Mouse (Mus musculus) layer of hippocampus, adult 9-10 months (tissue): ENCODE results near the gene Sfswap.

Experiments used
- DNase-seq: peaks from one replicate; pipeline ENCODE4 v3.0.0; 2022; ENCODE audit warnings: low spot score

Sfswap gene

DNA sequence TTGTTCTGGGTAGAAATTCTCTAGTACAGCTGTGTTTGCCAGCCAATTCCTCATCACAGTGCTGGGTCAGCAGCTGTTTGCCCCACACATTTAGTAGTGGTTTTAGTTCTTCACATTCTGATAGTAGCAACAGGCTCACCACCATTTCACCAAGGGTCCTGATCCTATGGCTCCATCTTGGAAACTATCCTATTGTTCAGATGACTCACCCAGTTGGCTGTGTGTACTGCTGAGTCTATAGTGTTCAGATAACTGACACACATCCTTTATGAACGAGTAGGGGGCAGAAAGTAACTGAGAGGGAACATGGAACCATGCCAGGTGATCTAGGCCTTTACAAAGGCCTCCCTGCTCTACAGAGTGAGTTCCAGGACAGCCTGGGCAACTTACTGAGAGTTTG is 28.6 kb downstream of the Sfswap start:
- DNase-seq, result no peak

DNA sequence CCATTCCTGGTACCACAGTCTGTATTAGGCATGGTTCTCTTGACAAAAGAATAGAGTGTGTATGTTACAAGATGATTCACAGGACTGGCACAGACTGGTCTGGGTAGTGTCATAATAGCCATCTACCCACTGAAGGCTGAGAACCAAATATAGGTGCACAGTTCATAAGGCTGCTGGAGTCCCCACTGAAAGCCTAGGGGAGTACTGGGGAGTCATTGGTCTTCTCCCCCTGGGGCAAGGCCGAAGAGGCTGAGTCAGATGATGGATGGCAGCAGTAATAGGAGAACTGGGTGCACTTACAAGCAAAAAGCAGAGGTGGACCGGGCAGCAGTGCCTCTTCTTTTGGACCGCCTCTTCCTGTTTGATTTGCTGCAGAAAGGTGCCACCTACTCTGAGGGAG is 32.7 kb downstream of the Sfswap start:
- DNase-seq, result no peak

DNA sequence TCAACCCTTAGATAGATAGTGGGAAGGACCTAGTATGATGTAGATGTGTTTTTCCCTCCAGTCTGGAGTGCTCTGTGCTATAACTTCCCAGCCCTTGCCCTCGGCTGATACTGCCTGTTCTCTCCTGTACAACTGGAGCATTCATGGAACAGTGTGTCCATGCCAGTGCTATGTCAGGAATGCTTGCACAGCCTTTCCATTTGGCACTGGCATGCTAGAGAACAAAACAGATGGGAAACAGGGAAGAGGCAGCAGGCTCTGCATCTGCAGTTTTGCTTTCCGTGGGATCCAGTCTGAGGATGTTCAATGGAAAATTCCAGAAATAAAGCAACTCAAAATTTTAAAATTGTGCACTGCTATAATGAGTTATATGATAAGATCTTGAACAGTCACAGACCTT is 33.5 kb downstream of the Sfswap start:
- peak; percentile 80 for DNase-seq

DNA sequence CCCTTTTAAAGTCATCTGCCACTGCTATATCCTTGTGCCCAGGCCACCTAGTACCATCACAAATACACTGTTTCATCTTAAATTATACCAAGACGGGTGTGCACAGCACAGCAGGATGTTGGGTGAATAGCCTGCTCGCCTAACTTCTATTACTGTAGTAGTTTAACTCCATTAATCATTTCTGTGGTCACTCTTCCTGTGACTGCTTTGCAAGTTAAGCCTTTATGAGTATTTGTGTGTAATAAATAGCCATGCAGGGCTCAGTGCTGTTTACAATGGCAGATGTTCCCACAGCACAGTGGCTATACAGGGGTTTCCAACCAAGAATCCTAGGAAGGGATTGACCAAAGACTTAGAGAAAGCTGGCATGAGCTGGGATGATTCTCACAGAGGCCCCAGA is 34.0 kb downstream of the Sfswap start:
- no peak for DNase-seq

DNA sequence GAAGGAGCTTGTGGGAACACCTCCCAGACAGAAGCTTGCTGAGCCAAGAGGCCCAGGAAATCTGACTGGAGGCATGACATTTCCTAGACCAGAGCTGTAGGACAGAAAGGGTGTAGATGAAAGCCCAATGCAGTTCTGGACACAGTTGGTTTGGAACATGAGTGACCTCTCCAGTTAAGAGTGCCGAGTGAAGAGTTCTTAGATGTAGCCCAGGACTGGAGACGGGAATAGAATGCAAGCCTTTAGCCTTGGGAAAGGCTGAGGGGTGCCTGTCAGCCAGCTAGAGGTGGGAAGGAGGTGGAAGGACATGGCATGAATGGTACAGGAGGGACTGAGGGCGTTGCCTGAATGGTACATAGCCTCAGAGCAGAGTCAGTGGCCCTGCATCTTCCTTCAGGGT is 34.4 kb downstream of the Sfswap start:
- DNase-seq, result no peak

DNA sequence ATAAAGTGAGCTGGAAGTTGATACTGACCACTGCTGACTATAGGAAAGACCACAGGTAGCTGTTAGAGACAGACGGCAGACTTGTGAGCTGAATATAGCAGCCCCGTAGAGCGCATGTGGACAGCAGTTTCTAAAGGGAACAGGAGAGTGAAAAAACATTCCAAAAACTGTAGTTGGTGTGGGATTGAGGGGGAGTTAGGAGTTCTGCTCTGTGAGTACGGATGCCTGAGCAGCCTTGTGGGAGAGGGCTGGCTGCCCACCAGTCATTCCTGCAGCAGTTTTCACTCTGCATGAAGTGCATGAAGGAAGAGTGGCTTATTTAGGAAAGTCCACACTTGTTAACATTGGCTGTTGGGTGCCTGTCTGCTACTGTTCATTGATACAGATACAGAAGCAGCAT is 37.8 kb downstream of the Sfswap start:
- DNase-seq, result no peak

DNA sequence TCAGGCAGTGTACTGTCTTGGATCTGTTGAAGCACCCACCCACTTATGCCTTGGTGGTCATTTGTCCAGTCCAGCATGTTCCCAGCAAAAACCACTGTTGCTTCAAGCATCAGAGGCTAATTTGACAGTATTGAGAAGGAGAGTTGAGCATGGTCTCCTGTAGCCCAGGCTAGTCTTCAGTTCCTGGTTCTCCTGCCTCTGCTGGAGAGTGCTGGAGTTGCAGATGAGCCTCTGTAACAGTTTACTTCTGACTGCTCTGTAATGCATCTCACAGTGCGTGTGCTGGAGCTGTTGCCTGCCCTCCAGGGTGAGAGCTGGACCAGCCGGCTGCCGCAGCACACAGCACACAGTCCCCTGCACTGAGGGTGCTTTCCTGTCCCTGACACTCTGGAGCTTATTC is 41.2 kb downstream of the Sfswap start:
- no peak for DNase-seq

DNA sequence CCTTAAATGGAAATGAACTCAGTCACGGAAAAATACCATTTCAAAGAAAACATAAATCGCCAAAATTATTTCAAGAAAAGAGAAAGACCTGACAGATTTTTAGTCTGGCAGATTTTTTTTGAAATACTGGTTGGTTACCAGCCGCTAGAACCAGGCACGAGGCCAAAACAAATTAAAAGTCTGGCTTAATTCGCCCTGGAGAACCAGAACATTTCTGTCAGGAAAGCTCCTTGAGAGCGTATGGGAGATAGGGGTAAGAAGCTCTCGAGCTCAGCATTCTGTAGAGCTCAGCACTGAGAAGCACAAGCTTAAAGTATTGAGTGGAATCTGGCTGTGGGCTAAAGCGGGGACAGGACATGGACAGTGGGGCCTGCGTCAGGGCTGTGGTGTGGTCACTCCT is 44.8 kb downstream of the Sfswap start:
- no peak for DNase-seq

DNA sequence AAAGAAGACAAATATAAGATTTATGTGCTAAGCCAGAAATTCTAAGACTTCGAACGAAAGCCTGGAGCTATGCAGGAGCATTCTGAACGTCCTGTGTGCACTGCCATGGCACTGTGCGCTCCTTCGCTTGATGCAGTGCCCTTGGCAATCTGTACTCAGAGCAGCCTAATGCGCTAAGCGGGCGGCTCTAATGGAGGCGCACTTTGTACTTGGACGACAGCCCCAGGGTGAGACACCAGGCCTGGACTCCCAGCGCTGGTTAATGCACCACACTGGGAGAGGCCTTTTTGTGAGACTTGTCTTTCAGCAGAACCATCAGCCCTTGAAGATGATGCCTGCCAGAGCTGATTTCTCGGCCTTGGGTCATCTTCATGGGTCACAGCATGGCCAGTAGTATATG is 48.7 kb downstream of the Sfswap start:
- no peak for DNase-seq

DNA sequence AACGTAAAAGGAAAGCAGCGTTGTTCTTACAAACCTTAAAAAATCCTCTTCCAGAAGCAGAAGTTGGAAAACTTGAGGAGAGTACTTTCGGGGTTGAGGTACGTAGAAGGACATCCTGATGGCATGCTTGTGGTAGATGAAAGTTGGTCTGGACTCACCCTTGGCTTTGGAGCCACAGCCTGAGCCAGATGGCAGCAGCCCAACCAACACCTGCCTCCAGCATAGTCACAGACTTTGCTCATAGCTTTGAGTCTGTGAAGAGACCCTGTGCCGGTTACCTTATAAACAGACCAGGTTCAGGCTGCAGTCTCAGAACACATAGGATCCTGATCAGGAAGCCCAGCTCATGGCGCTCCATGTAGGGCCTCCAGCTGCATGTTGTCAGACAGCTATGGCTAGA is 49.8 kb downstream of the Sfswap start:
- DNase-seq, result no peak

DNA sequence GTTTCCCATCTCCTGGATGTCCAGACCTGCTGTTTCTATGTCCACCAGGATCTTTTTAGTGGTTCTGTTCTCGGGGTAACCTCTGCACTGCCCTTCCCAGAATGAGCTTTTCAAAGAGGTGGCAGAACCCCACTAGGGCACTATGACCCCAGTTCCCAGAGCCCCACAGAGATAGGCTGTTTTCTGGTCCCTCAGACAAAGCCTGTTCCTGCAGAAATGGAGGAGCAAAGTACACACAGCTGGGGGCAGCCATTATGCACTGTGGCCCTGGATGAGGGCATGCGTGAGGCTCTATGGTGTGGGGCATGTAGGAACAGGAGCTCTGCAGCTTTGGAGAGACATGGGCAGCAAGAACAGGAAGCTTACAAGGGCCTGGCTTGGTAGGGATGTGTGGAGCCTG is 51.0 kb downstream of the Sfswap start:
- no peak for DNase-seq

DNA sequence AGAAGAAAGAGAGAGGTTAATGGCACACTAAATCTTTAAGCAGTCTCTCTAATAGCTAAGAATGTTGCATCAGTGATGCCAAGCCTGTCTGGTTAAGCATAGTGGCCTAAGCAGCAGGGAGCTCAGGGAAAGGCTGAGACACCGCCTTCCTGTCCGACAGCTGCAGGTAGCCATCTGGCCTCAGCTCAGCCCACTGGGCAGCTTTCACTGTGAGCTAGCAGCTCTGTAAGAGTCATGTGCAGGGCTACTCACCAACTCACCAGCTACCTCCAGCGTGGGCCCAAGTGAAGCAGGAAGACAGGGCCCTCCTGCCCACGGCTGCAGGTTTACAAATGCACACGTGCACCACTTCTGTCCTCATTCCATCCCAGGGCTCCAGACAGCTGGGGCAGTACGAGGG is 52.6 kb downstream of the Sfswap start:
- DNase-seq, result no peak

DNA sequence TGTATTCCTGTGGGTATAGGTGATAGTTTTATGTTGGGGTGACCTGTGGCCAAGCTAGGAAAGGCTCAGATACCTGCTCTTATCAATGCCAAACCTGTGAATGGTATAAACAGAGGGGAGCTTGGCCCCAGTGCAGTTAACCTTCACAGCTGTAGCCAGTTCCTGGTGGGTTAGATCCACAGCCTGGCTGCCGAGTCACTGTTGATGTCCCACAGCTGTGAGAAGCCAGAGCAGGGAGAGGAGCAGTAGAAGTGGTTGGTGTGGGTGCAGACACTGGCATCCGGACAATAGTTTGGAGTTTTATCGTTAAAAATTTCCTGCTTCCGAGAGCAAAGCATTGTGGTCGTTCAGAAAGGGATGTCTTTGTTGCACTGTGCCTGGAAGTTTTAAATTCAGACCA is 57.6 kb downstream of the Sfswap start:
- no peak for DNase-seq

DNA sequence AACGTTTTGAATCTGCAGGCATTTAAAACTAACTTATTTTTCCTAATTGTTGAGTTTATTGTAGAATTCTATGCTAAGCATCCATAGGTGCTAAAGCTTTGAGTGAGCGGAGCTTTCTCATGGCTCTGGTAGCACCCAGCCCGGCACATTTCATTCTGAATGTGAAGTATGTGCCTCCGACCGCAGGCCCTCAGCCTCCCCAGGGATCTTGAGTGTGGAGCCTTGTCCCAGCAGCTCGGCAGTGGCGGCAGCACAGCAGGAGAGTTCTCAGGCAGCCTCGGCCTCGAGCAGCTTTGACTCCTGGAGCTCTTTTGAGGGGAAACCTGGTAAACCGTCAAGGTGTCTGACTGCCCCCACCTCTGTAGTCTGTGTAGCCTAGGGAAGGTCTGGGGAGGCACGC is 58.3 kb downstream of the Sfswap start:
- DNase-seq, result no peak

DNA sequence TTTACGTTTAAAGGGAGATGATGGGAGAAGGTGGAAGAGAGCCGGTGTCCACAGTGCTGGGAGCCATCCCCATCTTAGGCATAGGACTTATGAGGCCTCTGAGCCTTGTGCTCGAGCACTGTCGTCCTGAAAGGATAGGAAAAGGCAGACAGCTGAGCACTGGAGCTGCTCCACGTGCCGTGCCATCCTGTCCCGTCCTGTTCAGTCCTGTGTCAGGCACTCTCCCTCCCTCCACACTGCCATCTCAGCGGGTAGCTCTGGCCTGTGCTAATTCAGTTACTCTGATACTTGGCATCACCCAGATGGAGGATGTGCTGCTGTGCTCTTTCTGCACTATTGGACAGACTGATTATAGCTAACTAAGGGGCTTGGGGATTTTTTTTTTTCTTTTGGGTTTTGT is 61.3 kb downstream of the Sfswap start:
- no peak for DNase-seq

DNA sequence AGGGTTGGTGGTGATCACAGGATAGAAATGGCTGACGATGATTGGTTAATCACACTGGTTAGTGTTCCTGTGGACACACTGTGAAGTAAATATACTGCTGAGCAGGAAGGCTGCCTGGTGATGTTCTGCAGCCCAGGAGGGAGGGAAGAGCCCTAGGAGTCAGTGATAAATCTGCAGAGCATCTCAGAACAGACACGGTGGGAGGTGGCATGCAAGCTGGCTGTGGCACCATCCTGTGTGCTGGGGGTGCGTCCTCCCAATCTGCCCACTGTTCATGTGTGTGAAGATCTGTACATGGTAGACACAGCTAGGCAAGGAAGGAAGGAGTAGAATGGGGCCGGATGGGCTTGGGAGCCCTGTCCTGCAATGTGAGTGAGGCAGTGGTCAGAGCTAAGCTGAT is 67.6 kb downstream of the Sfswap start:
- no peak for DNase-seq

DNA sequence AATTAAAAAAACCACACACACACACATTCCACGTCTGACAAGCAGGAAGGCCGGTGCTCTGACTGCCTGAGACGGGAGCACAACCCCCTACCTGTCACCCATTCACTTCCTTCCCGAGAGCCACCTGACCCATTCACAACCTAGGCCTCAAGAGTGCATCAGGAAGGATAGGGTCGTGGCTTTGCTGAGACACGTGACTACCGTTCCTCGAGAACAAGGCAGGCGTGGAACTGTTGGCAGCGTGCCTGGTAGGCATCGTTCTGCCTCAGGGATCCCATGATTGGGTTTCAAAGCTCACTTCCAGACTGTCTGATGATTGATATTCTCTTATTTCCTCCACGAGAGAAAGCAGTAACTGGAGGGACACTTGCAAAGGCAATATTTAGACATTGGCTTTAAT is 77.2 kb downstream of the Sfswap start:
- DNase-seq, result no peak

DNA sequence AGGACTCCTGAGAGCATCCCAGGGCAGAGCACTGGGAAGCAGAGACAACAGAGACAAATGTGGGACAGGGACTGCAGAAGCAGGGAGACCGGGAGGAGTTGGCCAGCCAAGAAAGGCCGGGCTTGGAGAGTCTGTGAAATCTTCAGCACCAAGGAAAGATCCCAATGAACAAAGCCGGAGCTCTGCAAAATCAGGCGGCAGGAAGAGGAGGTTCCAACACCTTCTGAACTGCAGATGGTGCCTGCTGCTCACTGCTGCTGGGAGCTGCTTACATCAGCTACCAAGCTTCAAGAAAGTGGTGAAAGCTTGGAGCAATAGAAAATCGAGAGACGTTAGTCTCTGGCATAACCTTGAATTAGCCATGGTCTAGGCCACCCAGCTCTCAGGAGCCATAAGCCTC is 79.0 kb downstream of the Sfswap start:
- DNase-seq, result no peak

DNA sequence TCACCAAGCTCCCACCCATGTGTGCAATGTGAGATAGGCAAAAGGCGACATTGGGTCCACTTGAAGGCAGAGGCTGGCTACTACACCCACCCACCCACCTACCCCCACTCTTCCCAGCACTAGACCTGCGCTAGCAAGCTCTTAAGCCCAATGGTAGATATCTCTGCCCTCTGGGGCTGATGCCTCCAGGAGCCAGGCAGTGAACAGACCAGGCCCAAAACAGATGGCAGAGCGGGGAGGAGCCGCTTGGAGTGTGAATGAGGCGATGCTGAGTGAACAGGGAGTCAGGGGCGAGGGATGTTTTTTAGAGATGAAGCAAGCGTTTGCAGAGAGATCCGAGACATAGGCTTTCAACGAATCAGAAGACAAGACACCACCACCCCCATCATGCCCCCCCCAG is 79.6 kb downstream of the Sfswap start:
- no peak for DNase-seq

DNA sequence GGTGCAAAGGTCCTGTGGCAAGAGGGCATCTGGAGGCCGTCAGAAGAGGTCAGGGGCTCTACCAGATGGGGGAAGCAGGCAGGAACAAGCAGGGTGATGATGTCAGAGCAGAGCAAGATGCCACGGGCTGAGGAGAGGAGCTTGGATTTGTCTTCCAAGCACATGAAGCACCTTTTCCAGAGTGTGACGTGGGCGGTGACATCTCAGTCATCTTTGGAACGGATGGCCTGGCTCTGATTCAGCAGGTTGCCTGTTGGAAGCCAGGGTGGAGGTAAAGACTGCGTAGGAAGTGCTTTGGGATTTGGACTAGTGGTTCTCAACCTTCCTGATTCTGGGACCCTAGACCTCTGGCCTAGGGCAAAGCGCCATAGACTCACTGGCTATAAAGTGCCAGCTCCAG is 80.0 kb downstream of the Sfswap start:
- no peak for DNase-seq

DNA sequence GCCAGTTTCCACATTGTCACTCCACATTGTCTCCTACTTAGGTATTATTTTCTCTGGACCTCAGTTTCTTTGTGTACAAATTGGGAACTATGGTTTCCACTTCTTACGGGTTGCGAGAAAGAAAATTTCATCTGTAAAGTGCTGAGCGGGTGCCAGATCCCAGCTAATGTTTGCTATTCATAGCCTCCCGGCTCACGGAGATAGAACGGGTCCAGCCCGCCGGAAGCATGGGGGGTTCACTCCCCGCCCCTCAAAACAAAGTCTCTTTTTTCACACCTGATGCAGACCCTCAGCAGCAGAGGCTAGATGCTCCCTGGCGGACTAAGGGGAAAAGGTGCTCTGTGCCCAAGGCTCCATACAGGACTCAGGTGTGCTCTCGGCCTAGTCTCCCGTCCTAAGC is 82.3 kb downstream of the Sfswap start:
- no peak for DNase-seq

DNA sequence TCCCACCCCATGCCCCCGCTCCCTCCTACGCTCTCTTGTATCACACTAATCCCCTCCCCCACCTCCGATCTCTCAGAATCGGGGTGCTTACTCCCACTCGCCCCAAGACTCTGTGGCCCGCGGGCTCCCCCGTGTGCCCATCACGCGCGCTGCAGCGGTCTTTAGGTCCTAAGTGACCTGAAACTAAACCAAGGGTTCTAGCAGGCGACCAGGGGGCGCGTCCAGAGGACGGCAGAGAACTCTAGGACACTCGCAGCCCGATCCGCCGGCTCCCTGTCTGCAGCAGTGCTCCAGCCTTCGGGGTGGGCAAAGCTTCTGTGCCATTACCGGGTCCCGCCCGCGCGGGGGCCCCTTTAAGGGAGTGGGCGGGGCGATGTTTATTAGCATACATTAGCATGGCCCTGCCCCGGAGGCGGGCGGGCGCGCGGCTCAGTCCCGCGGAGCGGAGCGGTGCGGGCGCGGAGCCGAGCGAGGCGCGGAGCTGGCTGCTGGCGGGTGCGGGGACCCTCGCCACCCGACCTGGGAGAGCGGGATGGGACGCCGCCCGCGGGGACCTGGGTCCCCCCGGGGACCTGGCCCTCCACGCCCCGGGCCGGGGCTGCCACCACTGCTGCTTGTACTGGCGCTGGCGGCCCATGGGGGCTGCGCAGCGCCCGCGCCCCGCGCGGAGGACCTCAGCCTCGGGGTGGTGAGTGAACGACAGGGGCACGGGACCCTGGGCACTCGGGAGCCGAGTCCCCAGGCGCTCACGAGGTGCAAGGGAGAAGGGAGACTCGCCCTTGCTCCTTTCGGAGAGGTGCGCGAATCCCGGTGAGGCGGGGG is 83.0 kb downstream of the Sfswap start, which contains the start of gene Mmp17:
Gene Mmp17 (plus strand): TSS at position 409 of the 822 bp plus-strand sequence.
- peak; percentile 93 for DNase-seq

DNA sequence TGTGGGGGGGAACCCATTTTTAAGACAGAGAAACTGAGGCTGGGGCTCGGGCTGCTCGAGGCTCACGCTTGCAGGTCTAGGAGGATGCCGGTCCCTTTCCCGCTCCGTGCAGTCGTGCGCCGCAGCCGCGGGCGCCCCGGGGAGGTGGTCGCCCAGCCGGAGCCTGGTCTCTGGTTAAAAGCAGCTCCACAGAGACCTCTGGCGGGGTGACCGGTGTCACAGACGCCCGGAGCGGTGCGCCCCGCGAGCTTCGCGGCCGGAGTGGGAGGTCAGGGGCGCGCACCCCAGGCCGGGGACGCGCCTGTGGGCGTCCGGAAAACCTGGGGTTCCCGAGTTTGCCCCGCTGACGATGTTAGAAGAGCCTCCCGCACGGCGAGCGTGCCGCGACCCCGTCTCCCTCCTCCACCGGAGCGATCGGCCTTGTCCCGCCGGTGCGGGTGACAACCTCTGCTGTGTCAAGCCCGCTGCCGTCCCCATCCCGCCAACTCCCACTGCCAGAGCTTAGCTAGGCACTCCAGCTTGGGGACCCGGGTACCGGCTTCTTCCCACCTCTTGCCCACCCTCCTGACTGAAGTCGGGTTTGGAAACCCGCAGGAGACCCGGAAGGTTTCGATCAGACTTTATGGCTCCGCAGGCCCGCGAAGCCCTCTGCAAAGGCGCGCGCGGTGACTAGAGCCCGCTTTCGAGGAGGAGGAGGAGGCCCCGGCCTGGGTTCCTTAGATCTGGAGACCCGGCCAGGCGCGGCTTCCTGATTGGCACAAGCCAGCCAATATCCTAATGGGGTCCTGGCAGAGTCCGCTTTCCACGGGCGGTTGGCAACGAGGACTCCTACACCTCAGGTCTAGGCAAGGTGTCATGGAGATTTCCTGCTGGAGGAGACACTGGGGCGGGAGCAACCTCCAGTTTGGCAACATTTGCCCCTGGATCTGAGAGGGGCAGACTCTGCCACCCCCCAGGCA is 83.8 kb downstream of the Sfswap start:
- no peak for DNase-seq
